Mouse (Mus musculus): ENCODE data around the gene AC109138.7.

AC109138.7 gene

DNA sequence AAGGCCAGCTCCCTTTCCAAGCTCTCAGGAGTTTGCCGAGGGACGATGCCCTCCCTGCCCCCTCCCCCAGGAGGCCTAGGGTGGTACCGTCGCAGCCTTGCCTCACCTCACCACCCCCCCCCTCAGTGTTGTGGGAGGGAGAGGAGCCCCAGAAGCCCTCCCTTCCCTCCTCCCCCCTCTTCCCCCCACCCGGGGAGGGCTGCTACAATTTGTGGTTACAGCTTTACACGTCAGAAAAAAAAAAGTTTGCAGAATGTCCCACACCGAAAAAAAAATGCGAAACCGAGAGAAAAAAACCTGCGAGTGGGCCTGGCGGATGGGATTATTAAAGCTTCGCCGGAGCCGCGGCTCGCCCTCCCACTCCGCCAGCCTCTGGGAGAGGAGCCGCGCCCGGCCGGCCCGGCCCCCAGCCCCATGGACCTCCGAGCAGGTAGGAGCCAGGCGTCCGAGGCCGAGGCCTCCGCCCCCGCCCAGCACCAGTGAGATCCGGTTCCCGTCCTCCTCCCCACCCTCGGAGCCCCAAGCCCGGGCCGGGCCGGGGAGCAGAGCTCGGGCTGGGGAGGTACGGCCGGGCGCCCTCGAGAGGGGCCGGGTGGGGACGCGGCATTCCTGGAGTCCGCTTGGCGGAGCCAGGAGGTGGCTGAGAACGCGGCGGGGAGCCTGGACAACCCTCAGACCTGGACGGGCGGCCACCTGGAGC lies at the start of gene AC109138.7, which contains the start of gene Clcf1:
AC109138.7 (plus strand) TSS at position 287 of the 700 bp plus-strand sequence.
Clcf1 (plus strand) TSS at position 168 of the 700 bp plus-strand sequence.
- DNase-seq = peak; percentile 39 to 81

DNA sequence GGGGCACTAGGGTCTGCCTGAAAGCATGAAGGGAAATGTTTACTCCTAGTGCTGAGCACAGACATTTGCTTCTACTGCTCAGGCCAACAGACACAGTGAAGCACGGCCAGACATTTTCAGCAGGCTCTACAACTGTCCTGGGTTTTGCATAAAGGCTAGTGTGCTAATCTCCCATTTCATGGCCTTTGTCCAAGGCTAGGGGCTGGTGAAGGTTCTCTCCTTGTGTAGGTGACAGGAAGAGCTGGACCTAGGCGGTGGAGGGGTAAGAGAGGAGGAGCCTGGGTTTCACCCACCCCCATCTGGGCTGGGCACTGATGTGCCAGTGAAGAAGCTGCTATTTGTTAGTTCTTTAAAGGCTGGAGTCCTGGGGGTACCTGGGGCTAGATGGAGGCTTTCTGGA lies 49.4 kb upstream of the AC109138.7 start:
- DNase-seq = no peak

DNA sequence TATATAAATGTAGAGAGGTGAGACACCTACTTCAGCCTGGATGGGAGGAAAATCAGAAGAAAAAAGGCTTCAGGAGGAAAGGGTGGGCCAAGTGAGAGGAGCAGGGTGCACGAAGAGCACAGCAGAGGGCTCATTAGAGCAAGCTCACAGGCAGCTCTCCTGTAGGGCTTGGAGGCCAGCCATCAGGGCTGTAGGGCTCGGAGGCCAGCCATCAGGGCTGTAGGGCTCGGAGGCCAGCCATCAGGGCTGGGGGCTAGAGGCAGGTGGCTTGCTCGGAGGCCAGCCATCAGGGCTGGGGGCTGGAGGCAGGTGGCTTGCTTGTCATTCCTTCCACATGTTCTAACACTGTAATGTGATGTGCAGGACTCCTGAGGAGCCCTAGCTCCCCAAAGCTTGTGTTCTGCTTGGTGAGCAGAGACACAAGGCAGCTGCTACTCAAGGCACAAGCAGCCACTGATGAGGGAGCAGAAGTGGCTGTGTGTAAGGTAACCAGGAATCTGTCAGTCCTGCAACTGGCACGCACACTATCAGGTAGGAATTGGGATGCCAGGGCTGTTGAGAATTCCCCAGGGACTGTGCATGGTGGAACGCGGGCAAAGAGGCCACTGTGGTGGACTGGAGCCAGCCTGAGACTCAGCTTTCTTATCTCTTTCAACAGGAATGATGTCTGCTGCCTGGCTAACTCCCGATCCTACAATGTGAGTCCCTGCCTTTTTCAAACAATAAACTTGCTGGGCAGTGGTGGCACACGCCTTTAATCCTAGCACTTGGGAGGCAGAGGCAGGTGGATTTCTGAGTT lies 47.3 kb upstream of the AC109138.7 start:
- peak in 1 of 2 experiments; percentile 29 for DNase-seq

DNA sequence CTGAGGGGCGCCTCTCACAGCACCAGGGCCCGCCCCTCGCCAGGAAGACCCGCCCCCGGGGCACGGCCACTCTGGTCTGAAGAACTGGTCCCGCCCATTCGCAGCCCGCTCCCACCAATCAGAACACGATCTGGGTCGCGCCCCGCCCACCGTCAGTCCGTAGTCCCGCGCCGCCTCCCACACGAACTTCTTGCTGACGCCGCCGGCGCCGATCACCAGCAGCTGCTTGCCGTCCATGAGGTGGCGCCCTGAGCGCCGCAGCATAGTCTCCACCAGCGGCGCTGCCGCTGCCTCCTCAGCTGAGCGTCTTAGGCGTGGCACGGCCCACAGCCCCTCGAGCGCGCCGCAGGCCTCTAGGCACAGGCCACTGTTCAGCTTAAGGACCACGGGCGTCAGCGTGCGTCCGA lies 44.8 kb upstream of the AC109138.7 start:
- DNase-seq = peak; percentile 99 to 100

DNA sequence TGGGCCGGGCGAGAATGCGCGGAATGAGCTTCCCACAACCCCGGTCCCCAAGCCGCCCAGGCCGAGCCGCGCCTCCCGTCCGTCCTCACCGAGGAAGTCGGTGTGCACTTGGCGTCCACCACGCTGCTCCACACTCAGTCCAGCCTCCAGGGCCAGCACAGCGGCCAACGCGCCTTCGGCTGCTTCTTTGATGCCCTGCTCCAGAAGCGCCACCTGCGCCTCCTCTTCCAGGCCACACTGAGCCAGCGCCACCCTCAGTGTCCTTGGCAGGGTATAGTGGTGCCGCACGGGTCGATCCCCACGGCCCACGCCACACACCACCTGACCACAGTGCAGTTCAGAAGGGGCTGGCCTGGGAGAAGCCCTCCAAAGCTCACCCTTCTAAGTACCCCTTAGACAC lies 44.3 kb upstream of the AC109138.7 start:
- DNase-seq = no peak

- peak in 1 of 2 experiments; percentile 25 for DNase-seq
Observed at GRCm38 (mm10) chr19:4170723-4171392, 43.3 kb upstream of the AC109138.7 start.

GRCm38 (mm10) chr19:4171393-4172290 lies 42.5 kb upstream of the AC109138.7 start:
- peak in 1 of 2 experiments; percentile 40 for DNase-seq

DNA sequence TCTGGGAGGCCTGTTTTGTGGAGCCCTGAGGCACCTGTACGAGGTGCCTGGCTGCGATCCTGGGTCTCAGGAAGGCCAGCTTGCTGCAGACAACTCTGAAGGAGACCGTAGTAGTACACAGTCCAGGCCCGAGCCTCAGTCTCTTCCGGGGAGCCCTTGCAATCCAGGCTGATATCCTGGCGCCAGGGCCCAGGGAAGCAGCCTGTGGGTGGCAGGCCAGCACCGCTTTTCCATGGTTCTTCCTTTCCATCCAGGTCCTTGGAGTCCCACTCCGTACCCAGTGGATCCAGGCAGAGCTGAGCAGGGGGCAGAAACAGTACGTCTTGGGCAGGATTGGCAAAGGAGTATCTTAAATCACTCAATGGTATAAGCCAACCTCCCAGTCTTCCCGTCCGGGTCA lies 41.2 kb upstream of the AC109138.7 start:
- peak in 1 of 2 experiments; percentile 44 for DNase-seq

GRCm38 (mm10) chr19:4175368-4175947 lies 38.7 kb upstream of the AC109138.7 start, which contains the start of gene Carns1:
Carns1 (minus strand) TSS chr19:4175479.
- peak in 1 of 2 experiments; percentile 50 for DNase-seq

DNA sequence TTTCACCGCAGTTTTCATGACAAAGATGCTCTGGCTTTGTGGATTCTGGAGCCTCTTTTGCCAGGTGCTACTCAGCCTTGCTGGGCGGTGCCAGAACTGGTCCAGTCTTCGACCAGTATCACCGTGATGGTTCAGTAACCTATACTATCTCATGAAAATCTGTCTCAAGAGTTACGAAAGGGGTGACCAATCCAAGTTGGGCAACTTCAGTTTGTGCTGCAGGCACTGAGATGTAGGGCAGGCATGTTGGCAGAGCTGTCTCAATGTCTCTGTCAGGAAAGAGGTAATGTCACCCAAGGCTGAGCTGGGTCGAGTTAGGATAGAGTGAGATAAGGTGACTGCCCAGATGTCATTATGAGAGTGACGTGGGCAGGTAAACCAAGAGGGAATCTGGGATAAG lies 33.7 kb upstream of the AC109138.7 start:
- no peak for DNase-seq

DNA sequence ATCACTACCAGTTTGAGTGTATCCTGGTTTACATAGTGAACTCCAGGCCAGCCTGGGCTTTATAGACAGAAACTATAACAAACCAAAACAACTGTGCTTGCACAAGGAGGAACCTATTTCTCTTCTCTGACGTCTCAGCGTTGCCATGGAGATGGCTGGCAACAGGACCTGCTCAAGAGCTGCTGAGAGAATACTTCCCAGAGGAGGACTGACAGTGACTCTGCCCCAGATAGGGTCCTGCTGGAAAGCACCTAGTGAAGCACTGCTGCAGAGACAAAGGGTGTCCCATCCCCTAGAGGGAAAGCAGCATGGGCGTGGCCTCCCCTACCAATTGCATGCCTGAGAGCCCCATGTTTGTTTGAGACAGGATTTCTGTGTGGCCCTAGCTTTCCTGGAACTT lies 32.3 kb upstream of the AC109138.7 start:
- peak in 1 of 2 experiments; percentile 56 for DNase-seq

DNA sequence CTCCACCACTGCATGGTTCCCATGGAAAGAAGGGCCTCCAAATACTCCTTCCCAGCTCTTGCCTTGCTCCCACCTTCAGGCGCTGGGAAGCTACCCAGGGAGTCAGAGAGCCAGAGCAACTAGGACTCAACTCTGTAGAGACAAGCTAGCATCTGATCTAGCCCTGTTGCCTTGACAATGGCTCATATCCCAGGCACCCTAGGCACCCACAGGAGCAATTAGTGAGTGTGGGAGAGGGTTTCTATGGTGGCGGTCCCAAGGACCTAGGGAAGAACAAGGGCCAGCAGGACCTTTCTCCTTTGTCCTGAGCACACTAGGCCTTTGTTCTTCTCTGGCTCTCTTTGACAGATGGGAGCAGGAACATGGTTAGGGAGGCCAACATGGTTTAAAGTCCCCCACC lies 30.5 kb upstream of the AC109138.7 start:
- no peak for DNase-seq

DNA sequence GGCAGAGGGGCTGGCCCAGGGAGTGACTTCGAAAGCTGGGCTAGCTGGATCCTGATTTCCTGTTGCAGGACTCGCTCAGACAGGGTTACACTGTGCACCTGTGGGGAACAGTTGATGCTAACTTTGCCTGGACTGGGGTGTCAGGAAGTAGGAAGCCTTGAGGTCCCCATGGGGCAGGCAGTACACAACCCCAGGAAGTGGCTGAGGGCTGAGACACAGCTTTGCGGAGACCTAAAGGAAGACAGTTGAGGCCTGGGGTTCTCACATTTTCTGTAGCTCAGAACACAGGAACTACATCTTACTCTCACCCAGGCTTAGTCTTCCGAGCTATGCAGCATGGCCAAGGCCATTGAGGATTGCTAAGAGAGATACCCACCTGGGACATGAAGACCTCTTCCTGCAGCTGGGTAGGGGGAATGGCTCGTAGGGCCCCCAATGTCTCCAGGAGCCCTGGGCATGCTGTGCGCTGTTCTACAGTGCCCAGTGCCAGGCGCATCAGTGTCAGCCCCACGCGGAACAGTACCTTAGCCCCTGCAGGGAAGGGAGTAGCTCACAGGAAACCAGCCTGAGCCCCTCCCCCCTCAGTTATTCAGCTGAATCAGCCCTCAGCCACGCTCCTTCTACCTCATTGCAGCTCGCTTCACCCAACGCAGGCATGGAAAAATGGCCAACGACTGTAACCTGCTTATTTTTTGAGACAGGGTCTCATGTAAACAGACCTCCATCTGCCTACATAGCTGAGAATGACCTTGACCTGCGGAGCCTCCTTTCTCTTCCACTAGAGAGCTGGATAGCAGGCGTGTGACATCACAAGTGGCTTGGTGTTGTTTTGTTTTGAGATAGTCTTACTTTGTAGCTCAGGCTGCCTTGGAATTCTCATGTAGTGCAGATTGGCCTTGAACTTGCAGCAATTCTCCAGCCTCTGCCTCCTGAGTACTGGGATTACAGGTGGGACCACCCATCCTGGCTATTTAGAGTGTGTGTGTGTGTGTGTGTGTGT lies 28.9 kb upstream of the AC109138.7 start:
- DNase-seq = peak in 1 of 2 experiments; percentile 28

GRCm38 (mm10) chr19:4187303-4187702 lies 26.9 kb upstream of the AC109138.7 start:
- DNase-seq = no peak

DNA sequence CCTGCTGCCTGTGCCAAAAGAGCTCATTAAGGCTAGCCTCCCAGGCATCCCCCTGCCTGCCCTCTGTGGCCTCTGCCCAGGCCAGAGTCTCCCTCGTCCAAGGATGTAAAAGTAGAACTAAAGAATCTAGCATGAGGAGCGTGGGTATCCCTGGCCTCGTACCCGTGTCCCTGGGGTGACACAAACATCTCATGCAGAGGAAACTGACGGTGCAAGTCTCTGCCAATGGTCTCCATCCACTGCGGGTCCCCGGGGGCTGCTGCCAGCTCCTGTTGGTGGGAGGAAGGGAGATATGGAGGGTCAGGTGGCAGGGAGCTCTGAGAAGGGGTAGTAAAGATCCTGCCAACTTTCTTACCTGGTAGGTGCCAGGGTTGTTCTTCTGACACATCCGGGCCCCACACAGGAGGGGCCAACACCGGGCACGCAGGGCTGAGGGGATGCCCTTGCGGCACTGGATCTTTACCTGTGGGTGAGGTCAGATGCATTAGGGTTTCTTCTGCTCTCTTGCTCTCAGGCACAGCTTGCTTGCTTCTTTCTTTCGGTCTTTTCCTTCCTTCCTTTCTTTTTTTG lies 25.0 kb upstream of the AC109138.7 start:
- no peak for DNase-seq

- DNase-seq = peak in 1 of 2 experiments; percentile 69
Observed at GRCm38 (mm10) chr19:4190831-4191334, 23.3 kb upstream of the AC109138.7 start, which contains the start of gene Tbc1d10c. Tbc1d10c (minus strand) TSS chr19:4191284.

DNA sequence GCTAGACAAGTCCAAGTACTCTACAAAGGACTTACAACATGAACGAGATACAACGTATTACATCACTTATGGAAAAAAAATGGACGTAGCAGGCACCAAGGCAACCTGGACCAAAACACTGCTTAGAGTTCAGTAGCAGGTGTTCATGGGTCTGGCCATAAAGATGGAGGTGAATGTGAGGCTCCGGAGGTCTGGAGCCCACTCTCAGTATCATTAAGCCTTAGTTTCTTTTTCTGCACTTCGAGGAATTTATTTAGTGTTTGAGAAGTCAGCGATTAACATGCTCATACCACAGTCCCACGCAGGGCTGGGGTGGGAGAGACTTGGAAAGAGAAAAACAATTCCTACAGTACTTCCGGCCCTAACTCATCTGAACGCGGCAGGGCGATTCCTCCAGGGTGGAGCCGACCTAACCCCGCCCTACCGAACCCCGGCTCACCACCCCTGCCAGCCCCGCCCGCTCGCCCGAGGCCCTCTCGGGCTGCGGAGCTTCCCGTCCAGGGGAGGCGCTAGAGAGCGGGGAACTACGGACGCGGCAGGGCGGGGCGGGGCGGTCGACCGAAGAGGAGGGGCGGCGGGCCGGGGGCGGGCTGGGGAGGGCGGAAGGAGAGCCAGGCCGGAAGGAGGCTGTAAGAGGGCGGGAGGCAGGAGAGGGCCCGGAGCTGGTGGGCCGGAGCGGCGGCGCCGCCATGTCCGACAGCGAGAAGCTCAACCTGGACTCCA lies 22.5 kb upstream of the AC109138.7 start, which contains the start of gene Ppp1ca:
Ppp1ca (plus strand) TSS at position 538 of the 723 bp plus-strand sequence.
- peak; percentile 97 to 98 for DNase-seq

GRCm38 (mm10) chr19:4192251-4192985 lies 21.7 kb upstream of the AC109138.7 start:
- DNase-seq = no peak

Data from kidney, postnatal 25 days (tissue).